Mouse (Mus musculus) liver, postnatal 0 days (tissue): ENCODE data around the gene Ski.

Experiments
- CTCF ChIP-seq: sonication (generic); IDR thresholded peaks from 2 replicates; pipeline ENCODE4 v1.5.1; 2016; ENCODE audit warnings: antibody characterized with exemption, low read depth
- EP300 ChIP-seq: IDR thresholded peaks from 2 replicates; pipeline ENCODE4 v1.6.1; 2016; ENCODE audit warnings: antibody characterized with exemption, low read depth, mild to moderate bottlenecking

DNA sequence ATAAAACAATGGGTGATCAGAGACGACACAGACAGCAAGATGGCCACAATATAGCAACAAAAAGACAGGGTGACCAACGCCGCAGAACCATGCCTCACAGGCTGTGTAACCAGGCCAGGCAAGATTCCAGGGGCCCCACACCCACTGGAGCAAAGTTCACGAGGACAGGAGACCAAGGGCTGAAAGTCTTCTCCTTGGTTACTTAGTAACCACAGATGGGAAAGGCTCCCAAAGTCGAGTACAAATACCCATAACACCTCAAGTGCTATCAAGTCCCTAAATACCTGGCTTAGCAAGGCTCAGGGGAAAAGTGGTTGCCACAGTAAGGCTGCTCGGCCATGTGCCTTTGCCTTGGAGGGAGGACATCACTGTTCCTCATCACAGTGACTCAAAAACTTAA lies 16.5 kb downstream of the Ski start:
- no peak for TF ChIP-seq CTCF
- no peak for TF ChIP-seq EP300
